Mouse (Mus musculus) limb, embryonic 10.5 days (tissue): Measurements from ENCODE around the gene Scube1. TPM values are rescaled to one million over a fixed set of nuclear protein-coding genes. Genes with fewer than 3 reads are reported as not detected.

Source experiments
- DNase-seq: peaks from one replicate; pipeline ENCODE4 v3.0.0-alpha.2; 2017; ENCODE audit warnings: low spot score
- H3K27ac ChIP-seq: fragments of 300-500 bp; sonication (generic); 2 replicates; pipeline ENCODE4 v1.5.1; 2016; ENCODE audit warnings: mild to moderate bottlenecking
- H3K27me3 ChIP-seq: fragments of 300-500 bp; sonication (generic); 2 replicates; pipeline ENCODE4 v1.6.1; 2016; ENCODE audit warnings: low read depth, mild to moderate bottlenecking; ENCODE audit not compliant: poor library complexity, severe bottlenecking
- H3K36me3 ChIP-seq: fragments of 300-500 bp; sonication (generic); 2 replicates; pipeline ENCODE4 v1.6.1; 2016; ENCODE audit warnings: mild to moderate bottlenecking, moderate library complexity
- H3K4me1 ChIP-seq: fragments of 300-500 bp; sonication (generic); 2 replicates; pipeline ENCODE4 v1.6.1; 2016
- H3K4me3 ChIP-seq: fragments of 300-500 bp; sonication (generic); 2 replicates; pipeline ENCODE4 v1.5.1; 2016; ENCODE audit warnings: mild to moderate bottlenecking, moderate library complexity
- H3K9me3 ChIP-seq: fragments of 300-500 bp; sonication (generic); replicated peaks from 2 replicates; pipeline ENCODE4 v1.6.1; 2016; ENCODE audit warnings: mild to moderate bottlenecking
- WGBS: fragments of 180-500 bp; shearing (Covaris S2); methylation state at CpG from one replicate; pipeline ENCODE4 v1.1.7; 2016; 5-methylcytosine and 5-hydroxymethylcytosine counted together
- polyA plus RNA-seq: library from polyadenylated mRNA; unstranded; fragments of >200 nt; fragmentation: Nextera tagmentation; extraction: Ambion mirVana; gene quantifications from 2 replicates; pipeline ENCODE4 v1.2.1, GENCODE M21; 2016

The Scube1 gene
- polyA plus RNA-seq, 1 experiment from 2014 or later: 124 TPM

DNA sequence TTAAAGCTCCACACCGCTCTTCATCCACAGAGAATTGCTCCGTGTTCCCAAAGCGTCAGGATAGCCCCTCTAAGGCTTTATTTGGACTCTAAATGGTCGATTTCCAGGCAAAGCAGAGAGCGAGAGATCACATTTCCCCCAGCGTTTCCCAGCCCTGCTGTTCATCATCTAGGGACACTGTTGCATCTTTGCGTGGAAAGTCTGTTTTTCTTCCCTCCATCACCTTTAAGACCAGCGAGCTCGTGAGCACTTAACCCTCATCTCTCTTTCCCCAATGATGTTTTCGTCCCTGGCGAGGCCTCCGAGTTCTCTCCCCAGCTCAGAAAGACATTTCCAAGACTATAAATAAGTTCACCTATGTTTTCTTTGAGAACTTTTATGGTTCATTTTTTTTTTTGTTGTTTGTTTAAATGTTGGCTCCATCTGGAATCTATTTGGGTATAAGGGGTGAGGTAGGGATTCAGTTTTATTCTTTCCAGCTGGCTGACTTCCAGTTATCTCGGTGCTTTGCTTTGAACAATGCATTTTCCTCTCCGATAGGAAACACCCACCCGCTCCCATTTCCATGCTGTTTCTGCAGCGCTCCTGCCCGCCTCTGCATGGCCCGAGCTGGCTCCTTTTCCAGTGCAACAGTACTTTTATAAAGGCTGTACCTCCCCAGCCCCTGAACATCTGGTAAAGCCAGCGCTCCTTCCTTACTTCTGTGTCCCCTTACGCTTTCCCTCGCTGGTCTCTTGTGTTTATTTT, 16.0 kb upstream of the Scube1 start:
- Histone ChIP-seq H3K9me3 (no peaks in the 10 kb centered on the region), H3K27me3 (no peaks in the 10 kb centered on the region), H3K4me3 (peak overlapping the region; percentile 25; the same call in 1 of the 2 replicates), H3K4me1 (peaks cover 57% of the 10 kb centered on the region), H3K27ac (peak overlapping the region; percentile 85), H3K36me3 (no peaks in the 10 kb centered on the region)
- DNase-seq: peak; percentile 70
- 14% methylated on average over 21 of the region's 21 CpGs for WGBS

DNA sequence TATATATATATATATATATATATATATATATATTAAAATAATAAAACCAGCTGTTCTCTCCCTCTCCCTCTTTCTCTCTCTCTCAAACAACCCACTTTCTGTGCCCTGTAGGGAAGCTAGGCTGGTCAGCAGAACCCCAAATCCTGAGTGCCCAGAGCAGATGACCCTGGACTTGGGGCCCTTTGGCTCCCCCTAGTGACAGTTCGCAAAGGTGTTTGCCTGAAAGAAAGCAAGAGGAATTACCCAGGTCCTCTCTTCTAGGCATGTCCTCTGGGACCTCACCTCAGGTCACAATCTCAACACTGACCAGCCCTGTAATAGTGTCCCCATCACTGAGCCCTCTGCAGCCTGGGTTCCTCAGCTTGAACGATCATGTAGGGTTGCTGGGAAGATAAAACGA, 2.8 kb upstream of the Scube1 start:
- 21% methylated on average over 3 of the region's 3 CpGs for WGBS
- peak; percentile 78 for DNase-seq
- Histone ChIP-seq H3K27me3 (peaks cover 38% of the 10 kb centered on the region), H3K4me3 (no peak overlapping the region), H3K36me3 (peaks cover 5% of the 10 kb centered on the region), H3K4me1 (peaks cover 73% of the 10 kb centered on the region), H3K9me3 (no peaks in the 10 kb centered on the region), H3K27ac (peak overlapping the region; percentile 37)

GRCm38 (mm10) chr15:83726741-83727140, 1.9 kb upstream of the Scube1 start:
- H3K36me3 ChIP-seq: peaks cover 14% of the 10 kb centered on the region
- no peak overlapping the region for H3K4me3 ChIP-seq
- peaks cover 76% of the 10 kb centered on the region for H3K4me1 ChIP-seq
- WGBS: 79% methylated on average over 5 of the region's 5 CpGs
- peak overlapping the region; percentile 94; the same call in 1 of the 2 replicates for H3K27ac ChIP-seq
- peaks cover 42% of the 10 kb centered on the region for H3K27me3 ChIP-seq
- H3K9me3 ChIP-seq: no peaks in the 10 kb centered on the region
- no peak for DNase-seq

DNA sequence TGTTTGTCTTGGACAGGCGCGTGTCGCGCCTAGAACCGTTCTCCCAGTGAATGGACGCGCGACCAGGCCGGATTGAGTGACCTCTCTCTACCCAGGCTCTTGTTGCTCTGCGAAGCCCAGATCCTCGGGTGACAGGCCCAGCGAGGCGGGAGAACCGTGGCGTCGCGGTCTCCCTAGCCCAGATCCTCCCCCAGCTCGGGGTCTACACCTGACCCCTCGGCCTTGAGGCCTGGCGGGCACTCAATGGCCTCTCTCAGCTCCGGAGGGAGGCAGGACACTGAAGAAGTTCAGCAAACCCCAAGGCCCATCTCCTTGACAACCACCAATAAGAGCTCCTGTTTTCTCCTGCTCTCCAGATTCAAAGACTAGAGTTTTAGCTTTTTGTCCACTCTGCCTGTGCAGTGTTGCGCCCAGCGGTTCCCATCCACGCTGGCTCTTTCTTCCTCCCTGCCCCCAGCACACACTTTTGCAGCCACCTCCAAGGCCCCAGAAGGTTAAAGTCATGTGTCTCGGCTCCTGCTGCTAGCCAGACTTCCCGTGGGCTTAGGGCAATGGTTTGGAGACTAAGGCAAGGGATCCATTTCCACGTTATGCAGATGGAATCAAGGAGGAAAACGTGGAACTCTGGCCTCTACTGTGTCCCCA, 857 bp upstream of the Scube1 start:
- peak overlapping the region; percentile 97 for H3K4me3 ChIP-seq
- H3K27ac ChIP-seq: peak overlapping the region; percentile 94
- peaks cover 42% of the 10 kb centered on the region for H3K27me3 ChIP-seq
- peaks cover 24% of the 10 kb centered on the region for H3K36me3 ChIP-seq
- WGBS: 22% methylated on average over 28 of the region's 28 CpGs
- peak; percentile 55 for DNase-seq
- peaks cover 78% of the 10 kb centered on the region for H3K4me1 ChIP-seq
- no peaks in the 10 kb centered on the region for H3K9me3 ChIP-seq

GRCm38 (mm10) chr15:83724160-83724885, 498 bp downstream of the Scube1 start:
- no peak for DNase-seq
- WGBS: under 1% methylated on average over 61 of the region's 61 CpGs
- Histone ChIP-seq H3K4me3 (peak overlapping the region; percentile 97), H3K27ac (peak overlapping the region; percentile 94), H3K36me3 (peaks cover 38% of the 10 kb centered on the region), H3K4me1 (peaks cover 74% of the 10 kb centered on the region), H3K27me3 (peaks cover 36% of the 10 kb centered on the region), H3K9me3 (no peaks in the 10 kb centered on the region)

DNA sequence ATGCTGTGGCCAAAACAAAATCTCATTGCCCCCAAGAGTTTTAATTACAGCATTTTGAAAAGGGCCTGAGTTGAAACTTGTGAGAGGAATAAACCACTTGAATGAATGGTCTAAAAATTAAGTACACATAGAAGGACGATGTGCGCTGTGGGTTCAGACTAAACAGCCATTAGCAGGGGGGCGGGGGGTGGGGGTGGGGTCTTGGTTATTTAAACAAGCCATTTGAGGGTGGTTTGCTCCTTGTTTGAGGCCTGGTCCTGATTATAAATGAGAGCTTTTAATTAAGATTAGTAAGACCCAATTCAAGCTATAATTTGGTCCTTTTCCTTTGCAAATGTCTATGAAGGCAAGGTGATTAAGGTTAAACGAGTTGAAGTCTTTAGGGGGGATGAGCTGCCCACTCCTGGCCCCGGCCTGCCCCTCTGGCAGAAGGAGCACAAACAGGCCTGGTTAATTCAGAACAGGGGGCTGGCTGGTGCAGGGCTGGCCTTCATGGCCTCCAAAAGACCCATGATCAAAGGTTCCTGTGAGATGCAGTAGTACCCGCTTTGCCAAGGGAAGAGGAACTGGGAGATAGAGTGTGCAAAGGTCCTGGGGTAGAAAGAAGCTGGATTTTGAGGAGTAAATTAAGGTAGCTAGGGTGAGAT, 9.1 kb downstream of the Scube1 start:
- H3K27ac ChIP-seq: 0 out of 2 replicates have a peak overlapping the region, but pooled peaks have one; percentile 31
- 24% methylated on average over 6 of the region's 6 CpGs for WGBS
- H3K9me3 ChIP-seq: no peaks in the 10 kb centered on the region
- peaks cover 88% of the 10 kb centered on the region for H3K4me1 ChIP-seq
- 0 out of 2 replicates have a peak, but pooled peaks cover 4% of the 10 kb centered on the region for H3K27me3 ChIP-seq
- DNase-seq: peak; percentile 68
- no peak overlapping the region for H3K4me3 ChIP-seq
- peaks cover 84% of the 10 kb centered on the region for H3K36me3 ChIP-seq

DNA sequence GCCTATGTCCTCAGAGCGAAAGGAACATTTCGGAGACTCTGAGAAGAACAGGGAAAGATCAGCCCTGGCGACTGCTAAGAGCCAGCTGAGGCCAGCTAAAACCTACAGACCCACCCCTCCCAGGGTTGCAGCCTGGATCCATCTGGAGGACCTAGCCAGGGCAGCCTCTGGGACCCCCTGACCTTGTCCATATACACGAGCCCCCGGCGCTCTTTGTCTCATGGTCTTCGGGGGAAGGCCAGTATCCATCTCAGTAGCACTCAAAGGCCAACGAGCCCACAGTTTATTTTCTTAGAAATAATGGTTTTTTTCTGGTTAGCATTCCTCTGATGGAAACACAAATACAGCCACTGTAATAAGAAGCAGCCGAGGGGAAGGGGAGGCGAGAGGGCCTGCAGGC, 12.0 kb downstream of the Scube1 start:
- H3K27ac ChIP-seq: peak overlapping the region; percentile 77
- H3K27me3 ChIP-seq: no peaks in the 10 kb centered on the region
- no peak overlapping the region for H3K4me3 ChIP-seq
- no peaks in the 10 kb centered on the region for H3K9me3 ChIP-seq
- no peak for DNase-seq
- H3K36me3 ChIP-seq: peaks cover 79% of the 10 kb centered on the region
- 69% methylated on average over 10 of the region's 10 CpGs for WGBS
- peaks cover 93% of the 10 kb centered on the region for H3K4me1 ChIP-seq

DNA sequence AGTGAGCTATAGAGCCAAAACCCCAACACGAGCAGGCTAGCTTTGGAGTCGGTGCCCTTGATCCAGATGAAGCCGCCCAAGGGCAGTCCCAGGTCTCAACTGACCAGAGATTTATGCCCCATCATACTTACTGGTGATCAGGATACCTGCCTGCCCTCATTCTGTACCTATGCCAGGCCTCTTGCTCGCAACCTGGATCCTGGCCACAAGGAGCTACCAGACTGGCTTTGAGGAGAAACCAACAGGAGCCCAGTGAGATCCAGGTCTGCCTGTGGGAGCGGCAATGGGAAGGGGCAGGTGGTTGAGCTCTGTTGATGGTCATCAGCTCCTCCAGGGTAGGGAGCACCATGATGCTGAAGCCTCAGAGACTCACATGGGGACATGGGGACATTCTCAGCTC, 12.5 kb downstream of the Scube1 start:
- 72% methylated on average over 5 of the region's 5 CpGs for WGBS
- H3K27me3 ChIP-seq: no peaks in the 10 kb centered on the region
- H3K4me1 ChIP-seq: peaks cover 95% of the 10 kb centered on the region
- H3K27ac ChIP-seq: peak overlapping the region; percentile 77
- H3K4me3 ChIP-seq: no peak overlapping the region
- no peaks in the 10 kb centered on the region for H3K9me3 ChIP-seq
- DNase-seq: no peak
- peaks cover 79% of the 10 kb centered on the region for H3K36me3 ChIP-seq

- DNase-seq: peak; percentile 61
- Histone ChIP-seq H3K9me3 (no peaks in the 10 kb centered on the region), H3K36me3 (peaks cover 83% of the 10 kb centered on the region), H3K27ac (peak overlapping the region; percentile 77), H3K4me1 (peaks cover 91% of the 10 kb centered on the region), H3K27me3 (no peaks in the 10 kb centered on the region), H3K4me3 (no peak overlapping the region)
- WGBS: 11% methylated on average over 23 of the region's 23 CpGs
Observed at GRCm38 (mm10) chr15:83709889-83710774, 14.7 kb downstream of the Scube1 start.

- no peak for DNase-seq
- Histone ChIP-seq H3K27ac (peak overlapping the region; percentile 46), H3K27me3 (no peaks in the 10 kb centered on the region), H3K36me3 (peaks cover 90% of the 10 kb centered on the region), H3K4me1 (peaks cover 60% of the 10 kb centered on the region), H3K9me3 (0 out of 2 replicates have a peak, but pooled peaks cover 4% of the 10 kb centered on the region), H3K4me3 (no peak overlapping the region)
- WGBS: 51% methylated on average over 10 of the region's 10 CpGs
Observed at GRCm38 (mm10) chr15:83706528-83707199, 18.2 kb downstream of the Scube1 start.

- WGBS: 42% methylated on average over 13 of the region's 13 CpGs
- 0 out of 2 replicates have a peak, but pooled peaks cover 4% of the 10 kb centered on the region for H3K9me3 ChIP-seq
- H3K27me3 ChIP-seq: no peaks in the 10 kb centered on the region
- no peak overlapping the region for H3K4me3 ChIP-seq
- peaks cover 86% of the 10 kb centered on the region for H3K36me3 ChIP-seq
- no peak for DNase-seq
- peaks cover 68% of the 10 kb centered on the region for H3K4me1 ChIP-seq
- peak overlapping the region; percentile 86 for H3K27ac ChIP-seq
Observed at GRCm38 (mm10) chr15:83700593-83700923, 24.3 kb downstream of the Scube1 start.
